Mouse (Mus musculus): ENCODE data around the gene Cblc.

Cblc gene

GRCm38 (mm10) chr7:19796697-19797588, at the start of gene Cblc:
Gene Cblc (minus strand): TSS chr7:19796809.
- WGBS = 5% methylated on average over 32 of the region's 32 CpGs

GRCm38 (mm10) chr7:19844521-19845171, 48.0 kb upstream of the Cblc start:
- WGBS = 76% methylated on average over 15 of the region's 15 CpGs

- WGBS = 9% methylated on average over 11 of the region's 11 CpGs
Observed at GRCm38 (mm10) chr7:19843561-19843960, 47.0 kb upstream of the Cblc start.

- WGBS = 43% methylated on average over 19 of the region's 19 CpGs
Observed at GRCm38 (mm10) chr7:19842885-19843504, 46.4 kb upstream of the Cblc start.

GRCm38 (mm10) chr7:19841686-19842413, 45.2 kb upstream of the Cblc start:
- WGBS = 83% methylated on average over 21 of the region's 21 CpGs

- 90% methylated on average over 3 of the region's 3 CpGs for WGBS
Observed at GRCm38 (mm10) chr7:19840936-19841335, 44.3 kb upstream of the Cblc start.

GRCm38 (mm10) chr7:19840371-19840770, 43.8 kb upstream of the Cblc start:
- 90% methylated on average over 4 of the region's 4 CpGs for WGBS

- 62% methylated on average over 3 of the region's 3 CpGs for WGBS
Observed at GRCm38 (mm10) chr7:19836843-19837242, 40.2 kb upstream of the Cblc start.

- 73% methylated on average over 3 of the region's 3 CpGs for WGBS
Observed at GRCm38 (mm10) chr7:19834055-19834454, 37.4 kb upstream of the Cblc start.

- WGBS = 63% methylated on average over 9 of the region's 9 CpGs
Observed at GRCm38 (mm10) chr7:19831837-19832236, 35.2 kb upstream of the Cblc start.

GRCm38 (mm10) chr7:19830682-19831156, 34.1 kb upstream of the Cblc start:
- WGBS = 28% methylated on average over 13 of the region's 13 CpGs

GRCm38 (mm10) chr7:19829694-19830093, 33.1 kb upstream of the Cblc start:
- 83% methylated on average over 3 of the region's 3 CpGs for WGBS

- WGBS = 69% methylated on average over 6 of the region's 6 CpGs
Observed at GRCm38 (mm10) chr7:19826756-19827155, 30.1 kb upstream of the Cblc start.

GRCm38 (mm10) chr7:19824182-19824973, 27.8 kb upstream of the Cblc start:
- 38% methylated on average over 26 of the region's 26 CpGs for WGBS

GRCm38 (mm10) chr7:19823256-19824181, 26.9 kb upstream of the Cblc start:
- WGBS = 55% methylated on average over 16 of the region's 16 CpGs

GRCm38 (mm10) chr7:19822604-19823058, 26.0 kb upstream of the Cblc start, which contains the start of gene Bcl3:
Gene Bcl3 (minus strand): TSS chr7:19822770.
- WGBS = 4% methylated on average over 36 of the region's 42 CpGs

GRCm38 (mm10) chr7:19822193-19822592, 25.6 kb upstream of the Cblc start:
- 5% methylated on average over 20 of the region's 20 CpGs for WGBS

GRCm38 (mm10) chr7:19821633-19822032, 25.0 kb upstream of the Cblc start:
- 82% methylated on average over 7 of the region's 7 CpGs for WGBS

GRCm38 (mm10) chr7:19820347-19821048, 23.9 kb upstream of the Cblc start:
- WGBS = 79% methylated on average over 3 of the region's 3 CpGs

Measured in cerebral cortex, adult 2 months (tissue).